Comparison of ENCODE assay signal across 19 mouse cellular contexts in the genomic region with DNA sequence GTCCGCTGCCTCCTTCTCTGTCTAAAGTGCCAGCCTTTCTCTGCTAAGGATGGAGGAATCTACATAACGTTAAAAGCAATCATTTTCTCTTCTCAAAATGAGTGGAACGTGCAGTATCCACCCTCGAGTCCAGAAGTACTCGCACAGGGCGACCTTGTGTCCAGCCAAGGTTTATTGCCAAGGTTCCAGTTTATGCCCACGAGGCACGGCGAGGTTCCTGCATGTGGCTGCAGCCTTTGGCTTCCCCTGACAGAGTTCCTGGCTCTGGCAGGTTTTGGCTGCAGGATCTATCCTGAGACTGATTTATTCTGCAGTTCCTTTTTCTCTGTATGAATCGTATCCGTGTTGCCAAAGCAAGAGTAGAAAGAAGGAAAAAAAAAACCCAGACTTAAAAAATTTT.
DNase-seq lines count a peak whose midpoint lies in the region; ATAC-seq lines count a peak whose summit lies in the region.
"Had no signal": no experiment of that assay in that cellular context is flagged by ENCODE, and none has a peak within 500 bp of the region (broad histone marks: within the 10 kb centered on the region; RNA-seq: fewer than 3 reads in every experiment).

No protein-coding gene starts in this region.

- H3K27me3 ChIP-seq in hindbrain, embryonic 12.5 days = peaks cover 10% of the 10 kb centered on the region; the same call in 1 of the 2 replicates
- peaks cover 25% of the 10 kb centered on the region for H3K27me3 ChIP-seq in midbrain, embryonic 15.5 days (replicated peaks)
- H3K27me3 ChIP-seq: hindbrain, embryonic 15.5 days; lung, embryonic 15.5 days; neural tube, embryonic 12.5 days had no signal

- no peak for ATAC-seq in megakaryocyte progenitor cell, adult 5-6 weeks (replicated peaks; ENCODE audit: poor library complexity)
- ATAC-seq in hindbrain, embryonic 12.5 days (ENCODE audit: low FRiP score) = no peak
- no peak for ATAC-seq in midbrain, embryonic 15.5 days (replicated peaks)
- ATAC-seq: intestine, postnatal 0 days had no signal

- H3K27ac ChIP-seq in hindbrain, embryonic 12.5 days = no peak overlapping the region
- no peak overlapping the region for H3K27ac ChIP-seq in midbrain, embryonic 15.5 days
- H3K27ac ChIP-seq: embryonic facial prominence, embryonic 12.5 days; hindbrain, embryonic 15.5 days; lung, embryonic 15.5 days; neural tube, embryonic 12.5 days had no signal

- H3K4me1 ChIP-seq in hindbrain, embryonic 12.5 days = peaks cover 23% of the 10 kb centered on the region
- peaks cover 17% of the 10 kb centered on the region; the same call in 1 of the 2 replicates for H3K4me1 ChIP-seq in midbrain, embryonic 15.5 days
- H3K4me1 ChIP-seq: hindbrain, embryonic 15.5 days; lung, embryonic 15.5 days had no signal

- peak; percentile 27 for DNase-seq in gastrocnemius, adult 18-20 months (ENCODE audit: low spot score)
- no peak for DNase-seq in gastrocnemius, postnatal 36 days
- DNase-seq in adrenal gland, postnatal 10 days = peak; percentile 68
- DNase-seq in cerebellum, adult 9-11 months = peak; percentile 45
- DNase-seq in kidney, adult 8-10 months = peak; percentile 56 to 58
- DNase-seq: B cell, adult 2 months; heart, postnatal 14 days; retina, postnatal 1 day; thymus, adult 18-20 months had no signal

- H3K4me3 ChIP-seq in hindbrain, embryonic 12.5 days = no peak overlapping the region
- H3K4me3 ChIP-seq in midbrain, embryonic 15.5 days = no peak overlapping the region
- H3K4me3 ChIP-seq: embryonic facial prominence, embryonic 12.5 days; heart, embryonic 10.5 days; hindbrain, embryonic 15.5 days; lung, embryonic 15.5 days; neural tube, embryonic 12.5 days had no signal

- H3K36me3 ChIP-seq in hindbrain, embryonic 12.5 days = no peaks in the 10 kb centered on the region
- no peaks in the 10 kb centered on the region for H3K36me3 ChIP-seq in midbrain, embryonic 15.5 days (replicated peaks)
- H3K36me3 ChIP-seq: embryonic facial prominence, embryonic 12.5 days; heart, embryonic 10.5 days; hindbrain, embryonic 15.5 days; lung, embryonic 15.5 days; neural tube, embryonic 12.5 days had no signal

- H3K9me3 ChIP-seq in hindbrain, embryonic 12.5 days (replicated peaks) = no peaks in the 10 kb centered on the region
- no peaks in the 10 kb centered on the region for H3K9me3 ChIP-seq in midbrain, embryonic 15.5 days
- H3K9me3 ChIP-seq: embryonic facial prominence, embryonic 12.5 days; heart, embryonic 10.5 days; hindbrain, embryonic 15.5 days; lung, embryonic 15.5 days; neural tube, embryonic 12.5 days had no signal

- intact Hi-C loops in gastrocnemius, postnatal 36 days (cut with DNase I) = no loop called here

- no peak overlapping the region for H3K4me2 ChIP-seq in hindbrain, embryonic 12.5 days (replicated peaks)
- no peak overlapping the region for H3K4me2 ChIP-seq in midbrain, embryonic 15.5 days
- H3K4me2 ChIP-seq: embryonic facial prominence, embryonic 12.5 days; hindbrain, embryonic 15.5 days; liver, embryonic 11.5 days; lung, embryonic 15.5 days; neural tube, embryonic 12.5 days had no signal

- 90% methylated on average over 11 of the region's 11 CpGs for WGBS in hindbrain, embryonic 12.5 days
- 91% methylated on average over 11 of the region's 11 CpGs for WGBS in midbrain, embryonic 15.5 days

- no peak overlapping the region for H3K9ac ChIP-seq in hindbrain, embryonic 12.5 days
- H3K9ac ChIP-seq in midbrain, embryonic 15.5 days = no peak overlapping the region
- H3K9ac ChIP-seq: embryonic facial prominence, embryonic 12.5 days; hindbrain, embryonic 15.5 days; lung, embryonic 15.5 days; neural tube, embryonic 12.5 days had no signal

Comparison
In these comparisons a context has a peak if more than half of its experiments do, and no peak if none do; other contexts are left out.
1. DNase-seq: peak in gastrocnemius, adult 18-20 months (single experiment), adrenal gland, postnatal 10 days (single experiment), cerebellum, adult 9-11 months (single experiment) and kidney, adult 8-10 months (2 of 2); none in gastrocnemius, postnatal 36 days (0 of 2).